Mouse (Mus musculus) heart, embryonic 12.5 days (tissue): ENCODE data around the gene Dennd2c. TPM values are rescaled to one million over a fixed set of nuclear protein-coding genes. Genes with fewer than 3 reads are reported as not detected.
"Not testable (repeated sequence)": the region's sequence is repeated elsewhere in the genome, so short reads cannot be mapped to it uniquely, and the experiment has no call there.

Experiments
- ATAC-seq: fragments of 200-750 bp; cut with Nextera tagmentation; 2 replicates; pipeline ENCODE4 v1.8.0; 2017; ENCODE audit warnings: moderate TSS enrichment, moderate library complexity; ENCODE audit not compliant: insufficient number of reproducible peaks, low FRiP score
- H3K27ac ChIP-seq: fragments of 300-500 bp; sonication (generic); 2 replicates; pipeline ENCODE4 v1.5.1; 2016; ENCODE audit warnings: mild to moderate bottlenecking, moderate library complexity; ENCODE audit not compliant: poor library complexity, severe bottlenecking
- H3K27me3 ChIP-seq: fragments of 300-500 bp; sonication (generic); replicated peaks from 2 replicates; pipeline ENCODE4 v1.6.1; 2016; ENCODE audit warnings: mild to moderate bottlenecking, moderate library complexity
- H3K36me3 ChIP-seq: fragments of 300-500 bp; sonication (generic); 2 replicates; pipeline ENCODE4 v1.6.1; 2016; ENCODE audit warnings: mild to moderate bottlenecking, moderate library complexity
- H3K4me1 ChIP-seq: fragments of 300-500 bp; sonication (generic); replicated peaks from 2 replicates; pipeline ENCODE4 v1.6.1; 2016; ENCODE audit warnings: mild to moderate bottlenecking
- H3K4me2 ChIP-seq: fragments of 300-500 bp; sonication (generic); 2 replicates; pipeline ENCODE4 v1.6.1; 2016; ENCODE audit warnings: mild to moderate bottlenecking, moderate library complexity
- H3K4me3 ChIP-seq: fragments of 300-500 bp; sonication (generic); 2 replicates; pipeline ENCODE4 v1.5.1; 2016; ENCODE audit warnings: mild to moderate bottlenecking
- H3K9ac ChIP-seq: fragments of 300-500 bp; sonication (generic); 2 replicates; pipeline ENCODE4 v1.6.1; 2016; ENCODE audit warnings: mild to moderate bottlenecking, moderate library complexity
- H3K9me3 ChIP-seq: fragments of 300-500 bp; sonication (generic); replicated peaks from 2 replicates; pipeline ENCODE4 v1.6.1; 2016; ENCODE audit warnings: mild to moderate bottlenecking, moderate library complexity
- WGBS: fragments of 180-500 bp; shearing (Covaris S2); methylation state at CpG from one replicate; pipeline ENCODE4 v1.1.7; 2016; 5-methylcytosine and 5-hydroxymethylcytosine counted together
- polyA plus RNA-seq: library from polyadenylated mRNA; unstranded; fragments of >200 nt; fragmentation: Nextera tagmentation; extraction: Ambion mirVana; gene quantifications from 2 replicates; pipeline ENCODE4 v1.2.1, GENCODE M21; 2016

Dennd2c gene
- polyA plus RNA-seq, 1 experiment from 2014 or later, result 5.1 TPM

DNA sequence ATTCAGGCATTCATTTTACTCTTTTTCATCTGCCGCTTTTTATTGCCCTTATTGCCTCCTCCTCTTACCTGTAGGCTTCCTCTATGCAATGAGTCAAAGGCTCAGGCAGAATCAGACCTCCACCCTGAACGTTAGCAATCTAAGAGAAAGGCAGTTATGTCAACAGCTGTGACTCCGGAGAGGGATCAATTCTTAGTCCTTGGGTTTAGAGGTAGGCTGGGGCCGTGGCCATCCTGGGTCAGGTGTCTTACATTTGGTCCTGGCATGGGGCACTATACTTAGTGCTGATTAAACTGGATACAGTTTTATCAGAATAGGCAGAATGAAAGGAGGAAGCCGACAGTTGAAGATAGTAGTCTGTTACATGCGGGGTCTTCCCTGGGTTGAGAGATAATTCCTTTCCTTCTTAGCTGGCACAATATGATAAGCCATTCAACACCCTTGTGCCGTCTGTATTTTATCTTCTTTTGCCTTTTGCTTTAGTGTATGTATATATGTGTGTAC lies 94.0 kb downstream of the Dennd2c start:
- Histone ChIP-seq H3K27ac (no peak overlapping the region), H3K9ac (no peak overlapping the region), H3K4me1 (peaks cover 16% of the 10 kb centered on the region), H3K9me3 (peaks cover 16% of the 10 kb centered on the region), H3K27me3 (no peaks in the 10 kb centered on the region), H3K36me3 (no peaks in the 10 kb centered on the region), H3K4me3 (no peak overlapping the region), H3K4me2 (no peak overlapping the region)
- peak; percentile 73 for ATAC-seq
- 37% methylated on average over 7 of the region's 7 CpGs for WGBS

DNA sequence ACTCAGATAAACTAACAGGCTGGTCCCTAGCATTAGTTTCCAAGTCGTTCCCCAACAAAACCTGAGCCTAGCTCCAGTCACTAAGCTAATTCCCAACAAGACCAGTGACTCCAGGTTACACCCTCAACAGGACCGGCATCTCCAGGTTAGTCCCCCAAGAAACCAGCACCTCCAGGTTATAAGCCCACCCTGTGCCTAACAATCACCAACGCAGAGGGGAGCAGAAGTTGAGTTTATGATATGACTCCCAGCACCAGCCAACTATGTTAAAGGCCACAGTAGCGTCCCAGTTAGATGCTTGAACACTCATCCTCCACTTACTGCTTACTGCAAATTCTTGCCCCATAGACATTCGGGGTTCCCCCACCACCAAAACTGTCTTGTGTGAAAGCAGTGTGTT lies 97.0 kb downstream of the Dennd2c start:
- 81% methylated on average over 5 of the region's 5 CpGs for WGBS
- no peak for ATAC-seq
- Histone ChIP-seq H3K9me3 (peaks cover 7% of the 10 kb centered on the region; the same call in 1 of the 2 replicates), H3K27ac (no peak overlapping the region), H3K4me3 (no peak overlapping the region), H3K36me3 (no peaks in the 10 kb centered on the region), H3K9ac (no peak overlapping the region), H3K4me2 (no peak overlapping the region), H3K4me1 (peaks cover 16% of the 10 kb centered on the region), H3K27me3 (no peaks in the 10 kb centered on the region)

DNA sequence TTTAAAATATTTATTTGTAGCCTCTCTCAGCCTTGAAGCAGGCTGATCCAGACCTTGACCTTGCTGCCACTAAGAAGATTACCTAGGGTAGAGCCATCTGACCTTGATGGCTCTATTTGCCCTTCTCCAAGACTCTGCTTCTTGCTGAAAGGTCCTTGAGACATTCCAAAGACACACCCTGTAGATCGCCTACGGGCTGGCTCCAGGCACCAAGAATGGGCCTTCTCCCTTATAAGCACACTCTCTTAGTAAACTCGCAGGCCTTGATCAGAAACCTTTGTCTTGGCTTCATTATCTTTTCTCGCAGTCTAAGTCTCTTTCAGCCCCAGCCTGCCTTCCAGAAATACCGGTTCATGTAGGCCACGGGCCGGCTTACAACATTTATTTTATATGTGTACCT lies 98.7 kb downstream of the Dennd2c start:
- not testable (repeated sequence) for ATAC-seq, H3K4me3 ChIP-seq, H3K4me2 ChIP-seq, H3K27me3 ChIP-seq, H3K9ac ChIP-seq, H3K27ac ChIP-seq, H3K36me3 ChIP-seq, H3K9me3 ChIP-seq
- H3K4me1 ChIP-seq, result peaks cover 16% of the 10 kb centered on the region
- 87% methylated on average over 7 of the region's 7 CpGs for WGBS

DNA sequence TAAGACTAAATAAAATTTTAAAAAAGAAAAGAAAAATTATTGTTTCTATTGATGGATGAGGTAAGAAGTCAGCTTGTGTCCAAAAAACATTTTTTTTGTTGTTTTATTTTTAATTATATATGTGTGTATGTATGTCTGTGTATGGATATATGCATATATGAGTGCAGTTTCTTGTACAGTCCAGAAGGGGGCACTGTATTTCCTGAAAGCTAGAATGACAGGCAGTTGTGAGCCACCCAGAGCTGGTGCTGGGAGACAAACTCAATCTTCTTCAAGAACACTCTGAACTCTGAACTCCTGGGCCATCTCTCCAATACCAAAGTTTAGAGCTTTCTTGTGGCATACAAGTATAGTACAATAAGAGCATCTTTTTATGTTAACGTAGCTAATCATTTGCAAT lies 101.2 kb downstream of the Dennd2c start:
- no peak overlapping the region for H3K4me2 ChIP-seq
- 90% methylated on average over 1 of the region's 1 CpGs for WGBS
- H3K27me3 ChIP-seq, result no peaks in the 10 kb centered on the region
- H3K4me3 ChIP-seq, result no peak overlapping the region
- peaks cover 8% of the 10 kb centered on the region; the same call in 1 of the 2 replicates for H3K4me1 ChIP-seq
- no peaks in the 10 kb centered on the region for H3K36me3 ChIP-seq
- H3K9me3 ChIP-seq, result peaks cover 7% of the 10 kb centered on the region; the same call in 1 of the 2 replicates
- no peak overlapping the region for H3K27ac ChIP-seq
- ATAC-seq, result no peak
- H3K9ac ChIP-seq, result no peak overlapping the region

DNA sequence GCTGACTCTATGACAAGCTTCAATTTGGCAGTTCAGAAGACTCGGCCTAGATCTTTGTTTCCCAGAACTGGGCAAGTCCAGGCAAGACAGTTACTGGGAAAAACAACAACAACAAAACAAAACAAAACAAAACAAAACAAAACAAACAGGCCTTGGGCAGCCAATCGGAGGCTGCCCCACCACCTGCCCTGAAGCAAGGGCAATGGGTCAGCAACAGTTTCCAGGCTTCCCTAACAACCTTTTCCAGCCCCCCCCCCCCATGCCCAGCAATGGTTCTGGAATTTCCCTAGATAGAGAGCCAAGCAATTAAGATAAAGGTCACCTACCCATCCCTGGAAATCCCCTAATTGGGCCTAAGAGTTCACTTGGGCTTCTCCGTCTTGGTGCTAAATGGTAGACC lies 102.0 kb downstream of the Dennd2c start:
- Histone ChIP-seq H3K27ac (no peak overlapping the region), H3K4me3 (no peak overlapping the region), H3K27me3 (no peaks in the 10 kb centered on the region), H3K4me1 (no peaks in the 10 kb centered on the region), H3K4me2 (no peak overlapping the region), H3K36me3 (no peaks in the 10 kb centered on the region), H3K9me3 (peaks cover 6% of the 10 kb centered on the region; the same call in 1 of the 2 replicates), H3K9ac (no peak overlapping the region)
- WGBS, result 87% methylated on average over 3 of the region's 3 CpGs
- ATAC-seq, result no peak

DNA sequence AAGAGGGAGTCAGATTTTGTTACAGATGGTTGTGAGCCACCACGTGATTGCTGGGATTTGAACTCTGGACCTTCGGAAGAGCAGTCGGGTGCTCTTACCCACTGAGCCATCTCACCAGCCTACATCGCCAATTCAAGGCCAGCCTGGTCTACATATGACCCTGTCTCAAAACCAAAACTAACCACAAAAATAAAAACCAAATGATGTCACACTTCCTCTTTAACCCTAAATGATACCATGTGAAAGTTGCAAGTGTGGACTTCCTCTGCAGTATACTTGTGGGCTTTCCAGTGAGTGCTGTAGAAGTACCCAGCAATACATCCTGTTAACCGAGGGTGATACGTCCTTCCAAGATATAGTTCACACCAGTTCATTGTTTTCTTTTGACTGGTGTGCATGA lies 104.0 kb downstream of the Dennd2c start:
- H3K4me2 ChIP-seq, result no peak overlapping the region
- no peaks in the 10 kb centered on the region for H3K4me1 ChIP-seq
- no peak overlapping the region for H3K4me3 ChIP-seq
- 75% methylated on average over 6 of the region's 6 CpGs for WGBS
- no peak for ATAC-seq
- no peaks in the 10 kb centered on the region for H3K36me3 ChIP-seq
- no peak overlapping the region for H3K9ac ChIP-seq
- no peak overlapping the region for H3K27ac ChIP-seq
- H3K9me3 ChIP-seq, result no peaks in the 10 kb centered on the region
- H3K27me3 ChIP-seq, result no peaks in the 10 kb centered on the region

DNA sequence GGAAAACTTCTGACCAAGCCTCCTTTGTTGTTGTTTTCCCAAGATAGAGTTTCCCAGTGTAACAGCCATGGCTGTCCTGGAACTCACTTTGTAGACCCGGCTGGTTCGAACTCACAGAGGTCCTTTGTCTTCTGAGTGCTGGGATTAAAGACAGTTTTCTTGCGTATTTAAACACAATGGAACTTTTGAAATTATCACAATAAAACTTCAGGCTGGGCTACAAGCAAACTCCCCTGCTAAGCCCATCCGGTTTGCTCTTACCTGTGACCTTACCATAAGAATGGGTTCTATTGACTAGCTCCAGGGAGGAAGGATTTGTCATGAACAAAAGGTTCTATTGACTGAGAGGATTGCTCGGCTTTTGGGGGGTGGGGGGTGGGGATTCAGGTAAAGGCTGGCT lies 105.3 kb downstream of the Dennd2c start:
- H3K9ac ChIP-seq, result no peak overlapping the region
- H3K4me3 ChIP-seq, result no peak overlapping the region
- no peak overlapping the region for H3K4me2 ChIP-seq
- ATAC-seq, result no peak
- H3K27ac ChIP-seq, result no peak overlapping the region
- 59% methylated on average over 5 of the region's 5 CpGs for WGBS
- H3K4me1 ChIP-seq, result no peaks in the 10 kb centered on the region
- no peaks in the 10 kb centered on the region for H3K36me3 ChIP-seq
- H3K27me3 ChIP-seq, result no peaks in the 10 kb centered on the region
- H3K9me3 ChIP-seq, result no peaks in the 10 kb centered on the region

DNA sequence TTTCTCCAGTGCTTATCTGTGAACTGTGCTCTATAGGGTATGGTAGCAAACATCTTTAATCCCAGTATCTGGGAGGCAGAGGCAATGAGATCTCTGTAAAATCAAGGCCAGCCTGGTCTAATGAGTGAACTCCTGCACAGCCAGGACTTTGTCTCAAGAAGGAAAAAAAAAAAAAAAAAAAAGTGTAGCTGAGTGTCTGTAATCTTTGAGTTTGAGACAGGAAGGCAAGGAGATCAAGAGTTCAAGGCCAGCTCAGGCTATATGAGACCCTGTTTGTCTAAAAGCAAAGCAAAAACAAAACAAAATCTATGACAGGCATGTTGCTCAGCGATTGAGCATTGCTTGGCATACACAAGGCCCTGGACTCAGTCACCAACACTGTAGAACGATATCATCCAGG lies 105.8 kb downstream of the Dennd2c start:
- H3K9ac ChIP-seq, result no peak overlapping the region
- 78% methylated on average over 2 of the region's 2 CpGs for WGBS

DNA sequence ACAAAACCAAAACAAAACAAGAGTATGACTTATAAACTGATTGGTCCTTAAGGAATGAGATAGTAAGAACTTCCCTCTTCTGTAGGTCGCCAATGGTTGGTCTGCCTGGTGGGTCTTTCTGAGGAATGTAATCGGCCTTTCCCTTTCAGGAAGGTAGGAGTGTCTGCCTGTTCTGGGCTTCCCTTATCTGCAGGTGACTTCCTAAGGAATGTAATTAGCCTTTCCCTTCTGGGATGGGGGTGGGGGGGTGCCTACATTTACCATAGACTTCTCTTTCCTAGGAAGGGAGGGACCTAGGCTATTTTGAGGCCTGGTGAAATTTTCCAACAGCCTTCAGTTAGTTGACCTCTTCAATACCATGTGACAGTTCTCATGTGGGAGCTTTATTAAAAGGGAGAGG lies 108.7 kb downstream of the Dennd2c start:
- Histone ChIP-seq H3K27me3 (no peaks in the 10 kb centered on the region), H3K27ac (no peak overlapping the region), H3K4me3 (no peak overlapping the region), H3K9ac (no peak overlapping the region), H3K9me3 (no peaks in the 10 kb centered on the region), H3K4me2 (no peak overlapping the region), H3K4me1 (no peaks in the 10 kb centered on the region), H3K36me3 (no peaks in the 10 kb centered on the region)
- ATAC-seq, result no peak
- WGBS, result 67% methylated on average over 2 of the region's 2 CpGs

More for the DNA sequence above, 105.8 kb downstream of the Dennd2c start:
- no peaks in the 10 kb centered on the region for H3K36me3 ChIP-seq
- H3K27me3 ChIP-seq, result no peaks in the 10 kb centered on the region
- H3K9me3 ChIP-seq, result no peaks in the 10 kb centered on the region
- ATAC-seq, result no peak
- no peaks in the 10 kb centered on the region for H3K4me1 ChIP-seq
- H3K4me3 ChIP-seq, result no peak overlapping the region
- no peak overlapping the region for H3K27ac ChIP-seq
- no peak overlapping the region for H3K4me2 ChIP-seq

DNA sequence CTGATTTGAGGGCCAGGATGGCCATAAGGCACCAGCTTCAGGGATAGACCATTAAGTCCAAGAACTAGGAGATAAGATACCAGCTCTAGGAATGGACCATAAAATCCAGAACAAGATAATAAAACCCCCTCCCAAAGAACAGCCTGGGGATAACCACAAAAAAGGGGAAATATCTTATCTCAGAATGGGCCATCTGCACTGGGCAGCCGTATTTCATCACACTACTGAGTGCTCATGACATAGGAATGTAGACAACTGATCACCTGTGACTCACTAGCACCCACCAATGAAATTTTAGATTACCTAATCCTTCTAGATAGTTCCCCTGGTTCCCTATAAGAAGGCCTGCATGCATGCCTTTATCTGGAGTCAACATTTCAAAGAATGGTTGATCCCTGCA lies 109.7 kb downstream of the Dennd2c start:
- no peaks in the 10 kb centered on the region for H3K4me1 ChIP-seq
- H3K9me3 ChIP-seq, result no peaks in the 10 kb centered on the region
- no peak overlapping the region for H3K27ac ChIP-seq
- ATAC-seq, result no peak
- no peak overlapping the region for H3K9ac ChIP-seq
- H3K4me2 ChIP-seq, result no peak overlapping the region
- H3K4me3 ChIP-seq, result no peak overlapping the region
- H3K27me3 ChIP-seq, result no peaks in the 10 kb centered on the region
- H3K36me3 ChIP-seq, result no peaks in the 10 kb centered on the region
- 14% methylated on average over 1 of the region's 1 CpGs for WGBS

DNA sequence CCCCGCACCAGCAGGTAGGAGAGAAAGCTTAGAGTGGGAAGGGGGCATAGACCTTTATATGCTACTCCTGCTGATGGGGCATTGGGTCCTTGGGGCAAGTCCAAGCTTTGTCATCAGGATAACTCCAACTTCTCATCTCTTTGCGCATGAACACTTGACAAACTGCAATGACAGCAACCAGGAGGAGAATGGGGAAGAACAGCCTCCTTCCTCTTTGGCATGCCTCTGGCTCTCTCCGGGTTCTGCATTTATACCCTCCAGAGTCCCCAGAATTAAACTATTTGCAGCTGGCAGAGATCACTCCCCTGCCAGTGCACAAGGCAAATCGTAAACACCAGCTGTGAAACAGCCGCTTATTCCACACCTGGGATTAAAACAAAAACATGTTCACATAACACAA lies 111.1 kb downstream of the Dennd2c start:
- no peak for ATAC-seq
- Histone ChIP-seq H3K9me3 (no peaks in the 10 kb centered on the region), H3K4me3 (no peak overlapping the region), H3K4me2 (no peak overlapping the region), H3K9ac (no peak overlapping the region), H3K36me3 (no peaks in the 10 kb centered on the region), H3K4me1 (no peaks in the 10 kb centered on the region), H3K27me3 (no peaks in the 10 kb centered on the region), H3K27ac (no peak overlapping the region)
- WGBS, result 79% methylated on average over 5 of the region's 5 CpGs

DNA sequence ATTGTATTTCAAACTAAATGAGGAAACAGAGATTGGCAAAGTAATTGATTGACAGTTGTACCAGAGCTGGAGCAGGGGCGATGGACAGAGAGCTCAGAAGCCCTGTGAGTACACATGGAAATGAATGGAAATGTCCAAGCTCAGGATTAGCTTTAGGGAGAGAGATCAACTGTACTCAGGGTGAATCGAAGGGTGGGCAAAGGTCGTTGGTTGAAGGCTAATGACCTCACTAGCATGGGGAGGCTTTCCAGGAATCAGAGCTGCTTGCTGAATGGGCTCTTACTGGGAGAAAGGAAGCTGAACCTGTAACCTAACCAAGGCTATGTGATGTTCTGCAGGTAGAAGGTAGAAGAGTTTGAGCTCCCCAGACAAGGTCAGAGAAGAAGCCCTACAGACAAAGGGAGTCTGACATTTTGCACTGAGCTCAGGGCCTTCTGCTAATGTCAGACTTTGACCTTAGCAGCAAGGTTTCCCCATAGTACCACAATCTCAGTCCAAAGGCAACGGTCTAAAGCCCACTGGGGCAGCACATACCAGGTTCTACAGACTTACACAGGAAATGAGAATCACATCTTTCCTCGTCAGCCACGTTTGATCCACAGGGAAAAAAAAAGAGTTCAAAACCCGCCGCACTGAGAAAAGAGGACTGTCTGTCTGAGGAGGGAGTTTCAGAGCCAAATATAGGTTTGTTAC lies 112.3 kb downstream of the Dennd2c start:
- Histone ChIP-seq H3K27me3 (no peaks in the 10 kb centered on the region), H3K4me2 (no peak overlapping the region), H3K9ac (no peak overlapping the region), H3K4me1 (no peaks in the 10 kb centered on the region), H3K4me3 (no peak overlapping the region), H3K9me3 (peaks cover under 1% of the 10 kb centered on the region; the same call in 1 of the 2 replicates), H3K27ac (no peak overlapping the region), H3K36me3 (no peaks in the 10 kb centered on the region)
- 80% methylated on average over 8 of the region's 8 CpGs for WGBS
- ATAC-seq, result no peak
